Mouse (Mus musculus): Measurements from ENCODE around the gene Siglecf. TPM values are rescaled to one million over a fixed set of nuclear protein-coding genes. Genes with fewer than 3 reads are reported as not detected.

Gene Siglecf
- not detected for polyA plus RNA-seq (2012; fragmentation: generic; extraction: Trizol)

GRCm38 (mm10) chr7:43351154-43351553 is at the start of gene Siglecf:
Gene Siglecf, plus strand, starts transcription at chr7:43351341.

GRCm38 (mm10) chr7:43313013-43313428 is 38.1 kb upstream of the Siglecf start, which contains the start of gene Zfp715:
Gene Zfp715, minus strand, starts transcription at chr7:43313294.

GRCm38 (mm10) chr7:43408131-43408553 is 57.0 kb downstream of the Siglecf start, which contains the start of gene Siglecg:
Gene Siglecg, plus strand, starts transcription at chr7:43408204.

Other genes with a start within 250 kb of the Siglecf start
- not detected for gene Zfp936, start 237.1 kb upstream of the Siglecf start, polyA plus RNA-seq (2012; fragmentation: generic; extraction: Trizol)
- gene Zfp715, start 38.0 kb upstream of the Siglecf start, polyA plus RNA-seq (2012; fragmentation: generic; extraction: Trizol), result 1 to 10 TPM in 1 of 2 experiments, under 1 TPM in 1; 0.14 to 1.3 TPM
- gene Siglecg, start 56.9 kb downstream of the Siglecf start, polyA plus RNA-seq (2012; fragmentation: generic; extraction: Trizol), result under 1 TPM in 1 of 2 experiments, not detected in 1; 0.62 TPM
- gene Lim2, start 76.3 kb downstream of the Siglecf start, polyA plus RNA-seq (2012; fragmentation: generic; extraction: Trizol), result not detected
- gene Nkg7, start 85.7 kb downstream of the Siglecf start, polyA plus RNA-seq (2012; fragmentation: generic; extraction: Trizol), result under 1 TPM in 1 of 2 experiments, not detected in 1; 0.09 TPM
- not detected for gene Cldnd2, start 89.4 kb downstream of the Siglecf start, polyA plus RNA-seq (2012; fragmentation: generic; extraction: Trizol)
- 100 to 1,000 TPM; 318 to 407 TPM for gene Etfb, start 92.7 kb downstream of the Siglecf start, polyA plus RNA-seq (2012; fragmentation: generic; extraction: Trizol)
- under 1 TPM; 0.07 to 0.63 TPM for gene Gm45233, start 92.8 kb downstream of the Siglecf start, polyA plus RNA-seq (2012; fragmentation: generic; extraction: Trizol)
- gene Vsig10l, start 111.8 kb downstream of the Siglecf start, polyA plus RNA-seq (2012; fragmentation: generic; extraction: Trizol), result 1 to 10 TPM in 1 of 2 experiments, under 1 TPM in 1; 0.11 to 2.1 TPM
- 10 to 100 TPM in 1 of 2 experiments, 1 to 10 TPM in 1; 5.7 to 26.5 TPM for gene Iglon5, start 138.7 kb downstream of the Siglecf start, polyA plus RNA-seq (2012; fragmentation: generic; extraction: Trizol)
- gene 4931406B18Rik, start 154.6 kb downstream of the Siglecf start, polyA plus RNA-seq (2012; fragmentation: generic; extraction: Trizol), result not detected
- gene Cd33, start 193.1 kb downstream of the Siglecf start, polyA plus RNA-seq (2012; fragmentation: generic; extraction: Trizol), result under 1 TPM in 1 of 2 experiments, not detected in 1; 0.04 TPM
- 1 to 10 TPM in 1 of 2 experiments, under 1 TPM in 1; 0.11 to 2.6 TPM for gene Zfp658, start 210.9 kb downstream of the Siglecf start, polyA plus RNA-seq (2012; fragmentation: generic; extraction: Trizol)
- gene Zfp719, start 228.3 kb downstream of the Siglecf start, polyA plus RNA-seq (2012; fragmentation: generic; extraction: Trizol), result 1 to 10 TPM in 1 of 2 experiments, under 1 TPM in 1; 0.09 to 1.8 TPM